Mouse (Mus musculus) lung, adult 2 months (tissue): ENCODE measurements around the gene Vegfb.

Experiments used
- CTCF ChIP-seq: fragments of 200-500 bp; IDR thresholded peaks from 2 replicates; pipeline ENCODE4 v1.5.1; 2011; ENCODE audit warnings: mild to moderate bottlenecking, low read length, control low read depth; ENCODE audit not compliant: insufficient read depth
- POLR2A ChIP-seq: fragments of 200-500 bp; IDR thresholded peaks from 2 replicates; pipeline ENCODE4 v1.6.1; 2011; ENCODE audit warnings: low read depth, mild to moderate bottlenecking, control low read depth, low read length, borderline replicate concordance; ENCODE audit errors: extremely low read depth

- TF ChIP-seq CTCF = no peak
- TF ChIP-seq POLR2A = no peak
These were observed 8.0 kb upstream of the Vegfb start for GRCm38 (mm10) chr19:6995255-6995991.
